In the genomic region with DNA sequence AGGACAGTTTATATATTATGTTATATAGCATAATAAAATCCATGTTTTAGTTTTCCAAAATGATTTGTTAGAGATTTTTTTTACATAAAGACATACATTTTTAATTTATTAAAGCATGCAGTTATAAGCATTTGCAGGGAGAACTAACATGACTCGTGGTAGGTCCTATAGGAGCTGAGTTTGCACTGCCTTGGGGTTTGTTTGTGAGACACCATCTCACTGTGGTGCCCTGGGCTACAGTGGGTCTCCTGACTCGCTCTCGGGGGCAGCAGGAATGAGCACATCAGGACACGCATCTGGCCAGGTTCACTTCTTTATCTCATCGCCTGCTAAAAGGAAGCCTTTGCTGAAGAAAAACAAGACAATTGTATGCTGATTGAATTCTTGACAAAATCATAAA, we compare ENCODE assay signal across 22 mouse cellular contexts.
A peak's percentile ranks its signal among the peaks of the same experiment; 100 is the strongest.
DNase-seq lines count a peak whose midpoint lies in the region; ATAC-seq and TF ChIP-seq lines count a peak whose summit lies in the region.
"Had no signal": no experiment of that assay in that cellular context is flagged by ENCODE, and none has a peak within 500 bp of the region (broad histone marks: within the 10 kb centered on the region; RNA-seq: fewer than 3 reads in every experiment).

No protein-coding gene starts in this region.

- H3K4me1 ChIP-seq in lung, embryonic 14.5 days (ENCODE audit: insufficient read depth): no peaks in the 10 kb centered on the region
- H3K4me1 ChIP-seq in limb, embryonic 14.5 days (ENCODE audit: control insufficient read depth, insufficient read depth, low read length): 0 out of 2 replicates have a peak, but pooled peaks cover 3% of the 10 kb centered on the region
- no peaks in the 10 kb centered on the region for H3K4me1 ChIP-seq in limb, embryonic 15.5 days
- H3K4me1 ChIP-seq: embryonic facial prominence, embryonic 13.5 days; embryonic facial prominence, embryonic 15.5 days; forebrain, embryonic 10.5 days; forebrain, embryonic 12.5 days had no signal

- WGBS in lung, embryonic 14.5 days: 51% methylated on average over 5 of the region's 5 CpGs
- 70% methylated on average over 5 of the region's 5 CpGs for WGBS in limb, embryonic 14.5 days
- 56% methylated on average over 5 of the region's 5 CpGs for WGBS in limb, embryonic 15.5 days

- H3K27me3 ChIP-seq in lung, embryonic 14.5 days (ENCODE audit: insufficient read depth, low read length): no peaks in the 10 kb centered on the region
- H3K27me3 ChIP-seq in limb, embryonic 14.5 days (ENCODE audit: control insufficient read depth, insufficient read depth, low read length): no peaks in the 10 kb centered on the region
- H3K27me3 ChIP-seq in limb, embryonic 15.5 days: no peaks in the 10 kb centered on the region
- H3K27me3 ChIP-seq: embryonic facial prominence, embryonic 13.5 days; embryonic facial prominence, embryonic 15.5 days; forebrain, embryonic 12.5 days had no signal

- H3K9me3 ChIP-seq in lung, embryonic 14.5 days (ENCODE audit: low read depth, low read length): no peaks in the 10 kb centered on the region
- no peaks in the 10 kb centered on the region for H3K9me3 ChIP-seq in limb, embryonic 14.5 days (ENCODE audit: control insufficient read depth, low read length)
- H3K9me3 ChIP-seq in limb, embryonic 15.5 days: no peaks in the 10 kb centered on the region
- H3K9me3 ChIP-seq: embryonic facial prominence, embryonic 13.5 days; embryonic facial prominence, embryonic 15.5 days; forebrain, embryonic 10.5 days; forebrain, embryonic 12.5 days had no signal

- no peak overlapping the region for H3K9ac ChIP-seq in lung, embryonic 14.5 days
- H3K9ac ChIP-seq in limb, embryonic 14.5 days (ENCODE audit: low read depth, low read length, severe bottlenecking): no peak overlapping the region
- no peak overlapping the region for H3K9ac ChIP-seq in limb, embryonic 15.5 days
- H3K9ac ChIP-seq: embryonic facial prominence, embryonic 13.5 days; embryonic facial prominence, embryonic 15.5 days; forebrain, embryonic 12.5 days had no signal

- H3K36me3 ChIP-seq in lung, embryonic 14.5 days (ENCODE audit: insufficient read depth): no peaks in the 10 kb centered on the region
- no peaks in the 10 kb centered on the region for H3K36me3 ChIP-seq in limb, embryonic 14.5 days (ENCODE audit: control insufficient read depth, insufficient read depth, low read length)
- no peaks in the 10 kb centered on the region for H3K36me3 ChIP-seq in limb, embryonic 15.5 days
- H3K36me3 ChIP-seq: embryonic facial prominence, embryonic 13.5 days; embryonic facial prominence, embryonic 15.5 days; forebrain, embryonic 10.5 days; forebrain, embryonic 12.5 days had no signal

- ATAC-seq in lung, embryonic 14.5 days (ENCODE audit: insufficient read depth): peak; percentile 63
- ATAC-seq in limb, embryonic 14.5 days (ENCODE audit: low FRiP score, low read depth): peak; percentile 63
- no peak for ATAC-seq in limb, embryonic 15.5 days (ENCODE audit: insufficient number of reproducible peaks, low FRiP score, low TSS enrichment, low read depth)
- ATAC-seq: forebrain, embryonic 14.5 days; forebrain, embryonic 16.5 days had no signal

- TF ChIP-seq CTCF in lung, embryonic 14.5 days (IDR thresholded peaks at IDR 0.05; ENCODE audit: low read depth): no peak

- TF ChIP-seq POLR2A in limb, embryonic 14.5 days (IDR thresholded peaks at IDR 0.05; ENCODE audit: borderline replicate concordance, extremely low read depth, insufficient read depth, insufficient read length): no peak

- H3K4me2 ChIP-seq in lung, embryonic 14.5 days: no peak overlapping the region
- no peak overlapping the region for H3K4me2 ChIP-seq in limb, embryonic 14.5 days (replicated peaks; ENCODE audit: low read depth, low read length, severe bottlenecking)
- H3K4me2 ChIP-seq in limb, embryonic 15.5 days: no peak overlapping the region
- H3K4me2 ChIP-seq: embryonic facial prominence, embryonic 13.5 days; embryonic facial prominence, embryonic 15.5 days; forebrain, embryonic 12.5 days had no signal

- H3K27ac ChIP-seq in lung, embryonic 14.5 days (ENCODE audit: low read depth): no peak overlapping the region
- no peak overlapping the region for H3K27ac ChIP-seq in limb, embryonic 14.5 days (replicated peaks; ENCODE audit: low read depth, low read length)
- H3K27ac ChIP-seq in limb, embryonic 15.5 days: 0 out of 2 replicates have a peak overlapping the region, but pooled peaks have one; percentile 43
- H3K27ac ChIP-seq: embryonic facial prominence, embryonic 13.5 days; embryonic facial prominence, embryonic 15.5 days; forebrain, embryonic 10.5 days; forebrain, embryonic 12.5 days had no signal

- DNase-seq in lung, embryonic 14.5 days: no peak
- no peak for DNase-seq in lung, postnatal 25 days (ENCODE audit: low spot score)
- no peak for DNase-seq in limb, embryonic 14.5 days (ENCODE audit: low spot score)
- DNase-seq in ovary, postnatal 10 days (ENCODE audit: low spot score): no peak
- DNase-seq: adrenal gland, adult 2 months; adrenal gland, postnatal 10 days; adrenal gland, postnatal 25 days; cerebellum, adult 11 months; cerebellum, adult 18-20 months; cerebellum, adult 8-10 months; cerebellum, adult 9-11 months; cerebellum, postnatal 14 days; cerebellum, postnatal 36 days; embryo, embryonic 11 days had no signal

- no peak overlapping the region for H3K4me3 ChIP-seq in lung, embryonic 14.5 days (ENCODE audit: low read depth, low read length)
- H3K4me3 ChIP-seq in limb, embryonic 14.5 days (replicated peaks; ENCODE audit: low read length): no peak overlapping the region
- H3K4me3 ChIP-seq in limb, embryonic 15.5 days: no peak overlapping the region
- H3K4me3 ChIP-seq: embryonic facial prominence, embryonic 13.5 days; embryonic facial prominence, embryonic 15.5 days; erythroblast, embryonic 14.5 days; forebrain, embryonic 10.5 days; forebrain, embryonic 12.5 days had no signal
